Mouse (Mus musculus): ENCODE data around the gene Onecut3. TPM values are rescaled to one million over a fixed set of nuclear protein-coding genes. Genes with fewer than 3 reads are reported as not detected.

Gene Onecut3
- under 1 TPM; 0.06 to 0.12 TPM for polyA plus RNA-seq (2017; shearing (Covaris generic))

DNA sequence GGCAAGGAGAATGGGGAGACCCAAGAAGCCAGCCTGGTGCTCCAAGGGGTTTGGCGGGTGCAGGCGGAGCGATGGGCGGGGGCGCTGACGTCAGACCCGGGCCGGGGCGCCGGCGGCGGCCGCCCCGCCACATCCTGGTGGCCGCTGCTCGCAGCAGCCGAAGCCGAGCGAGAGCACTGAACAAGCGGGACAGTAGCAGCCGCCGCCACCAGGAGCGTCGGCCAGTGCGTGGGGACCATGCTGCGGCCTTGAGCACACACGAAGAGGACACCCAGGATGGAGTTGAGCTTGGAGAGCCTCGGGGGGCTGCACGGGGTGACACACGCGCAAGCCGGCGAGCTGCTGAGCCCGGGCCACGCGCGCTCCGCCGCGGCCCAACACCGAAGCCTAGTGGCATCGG, at the start of gene Onecut3:
Gene Onecut3 (plus strand): TSS at position 104 of the 400 bp plus-strand sequence.

DNA sequence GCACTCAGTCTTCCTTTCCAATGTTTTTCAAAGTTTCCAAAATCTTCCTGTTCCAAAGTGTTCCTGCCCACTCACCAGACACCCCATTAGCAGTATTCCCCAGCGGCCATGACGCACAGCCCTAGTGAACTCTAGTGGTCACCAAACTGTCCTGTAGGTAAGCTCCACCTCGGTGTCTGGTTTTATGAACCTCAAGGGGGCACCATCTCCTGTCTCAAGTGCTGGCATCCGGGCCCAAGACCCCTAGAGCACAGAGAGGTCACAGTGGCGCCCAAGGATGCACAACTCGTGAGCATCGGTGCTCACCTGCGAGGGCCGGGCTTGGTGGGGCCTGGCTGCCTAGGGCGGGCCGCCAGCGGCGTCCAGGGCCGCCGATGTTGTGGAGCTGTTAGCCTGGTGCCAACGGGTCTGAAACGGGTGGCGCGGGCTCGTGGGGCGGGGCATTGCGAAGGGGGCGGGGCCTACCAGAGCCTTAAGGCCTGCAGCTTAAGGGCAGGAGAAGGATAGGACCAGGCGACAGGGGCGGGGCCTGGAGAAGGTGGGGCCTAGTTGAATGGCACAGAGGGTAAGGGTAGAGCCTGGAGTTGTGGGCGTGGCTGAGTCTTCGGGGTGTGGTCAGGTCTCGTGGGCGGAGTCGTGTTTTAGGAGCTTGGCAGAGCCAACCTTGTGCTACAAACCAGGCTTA, 44.2 kb downstream of the Onecut3 start, which contains the start of gene Atp8b3:
Gene Atp8b3 (minus strand): TSS at position 415 of the 685 bp plus-strand sequence.

DNA sequence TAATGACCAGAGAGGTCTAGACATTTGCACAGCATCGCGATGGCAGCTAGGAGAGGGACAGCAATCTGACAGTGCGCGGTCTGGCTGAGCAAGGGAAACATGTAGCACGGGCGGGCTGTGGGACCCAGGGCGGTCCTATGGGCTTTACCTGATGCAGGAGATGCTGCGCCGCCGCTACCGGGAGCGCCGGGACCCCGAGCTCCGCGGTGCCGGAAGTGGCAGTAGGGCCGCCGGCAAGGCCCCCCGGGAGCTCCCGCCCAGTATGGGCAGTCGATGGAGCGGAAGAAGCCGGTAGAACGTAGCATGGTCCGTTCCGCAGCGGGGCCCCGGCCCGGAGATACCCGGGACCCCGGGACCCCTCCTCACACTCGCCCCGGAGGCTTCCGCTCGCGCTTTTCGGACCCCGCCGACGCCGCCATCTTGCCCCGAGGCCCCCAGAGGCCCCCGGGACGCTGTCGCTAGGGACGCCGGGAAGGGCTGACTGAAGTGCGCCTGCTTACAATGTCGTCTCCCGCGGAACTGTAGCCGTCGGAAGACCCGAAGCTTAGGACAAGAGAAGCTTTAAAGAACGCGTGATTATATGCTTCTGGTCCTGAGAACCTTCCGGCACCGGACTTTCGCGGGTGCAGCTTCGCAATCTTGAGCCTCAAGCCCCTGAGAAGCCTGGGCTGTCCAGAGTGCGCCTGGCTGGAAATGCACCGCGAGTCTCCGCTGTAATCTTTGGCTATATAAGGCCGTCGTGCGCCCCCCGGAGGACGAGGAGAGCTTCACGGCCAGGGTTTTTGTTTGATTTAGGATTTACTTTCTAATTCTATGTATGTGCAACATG, 66.7 kb downstream of the Onecut3 start, which contains the start of gene Rexo1:
Gene Rexo1 (minus strand): TSS at position 445 of the 829 bp plus-strand sequence.

Other genes with a start within 250 kb of the Onecut3 start
- 100 to 1,000 TPM; 209 to 294 TPM for gene Ndufs7, start 245.7 kb upstream of the Onecut3 start, polyA plus RNA-seq (2017; shearing (Covaris generic))
- 1 to 10 TPM in 1 of 2 experiments, under 1 TPM in 1; 0.42 to 1.2 TPM for gene Gamt, start 233.8 kb upstream of the Onecut3 start, polyA plus RNA-seq (2017; shearing (Covaris generic))
- 10 to 100 TPM; 76.9 to 90.0 TPM for gene Dazap1, start 233.3 kb upstream of the Onecut3 start, polyA plus RNA-seq (2017; shearing (Covaris generic))
- gene Rps15, start 202.4 kb upstream of the Onecut3 start, polyA plus RNA-seq (2017; shearing (Covaris generic)) = 1,000 to 10,000 TPM in 1 of 2 experiments, 100 to 1,000 TPM in 1; 654 to 1,041 TPM
- under 1 TPM; 0.04 to 0.35 TPM for gene Apc2, start 198.9 kb upstream of the Onecut3 start, polyA plus RNA-seq (2017; shearing (Covaris generic))
- 10 to 100 TPM; 78.4 to 84.3 TPM for gene 2310011J03Rik, start 174.3 kb upstream of the Onecut3 start, polyA plus RNA-seq (2017; shearing (Covaris generic))
- 10 to 100 TPM; 11.4 to 20.0 TPM for gene Pcsk4, start 165.3 kb upstream of the Onecut3 start, polyA plus RNA-seq (2017; shearing (Covaris generic))
- gene Reep6, start 164.9 kb upstream of the Onecut3 start, polyA plus RNA-seq (2017; shearing (Covaris generic)) = under 1 TPM; 0.31 to 0.75 TPM
- gene Adamtsl5, start 146.4 kb upstream of the Onecut3 start, polyA plus RNA-seq (2017; shearing (Covaris generic)) = not detected
- not detected for gene Plk5, start 138.4 kb upstream of the Onecut3 start, polyA plus RNA-seq (2017; shearing (Covaris generic))
- gene Mex3d, start 107.2 kb upstream of the Onecut3 start, polyA plus RNA-seq (2017; shearing (Covaris generic)) = 1 to 10 TPM; 3.3 to 4.1 TPM
- 100 to 1,000 TPM; 134 to 152 TPM for gene Mbd3, start 95.3 kb upstream of the Onecut3 start, polyA plus RNA-seq (2017; shearing (Covaris generic))
- gene Uqcr11, start 88.0 kb upstream of the Onecut3 start, polyA plus RNA-seq (2017; shearing (Covaris generic)) = 100 to 1,000 TPM; 265 TPM
- 100 to 1,000 TPM; 101 to 107 TPM for gene Tcf3, start 61.2 kb upstream of the Onecut3 start, polyA plus RNA-seq (2017; shearing (Covaris generic))
- under 1 TPM in 1 of 2 experiments, not detected in 1; 0.04 TPM for gene Atp8b3, start 44.3 kb downstream of the Onecut3 start, polyA plus RNA-seq (2017; shearing (Covaris generic))
- gene Rexo1, start 66.7 kb downstream of the Onecut3 start, polyA plus RNA-seq (2017; shearing (Covaris generic)) = 10 to 100 TPM; 36.5 to 38.7 TPM
- 10 to 100 TPM in 1 of 2 experiments, 1 to 10 TPM in 1; 7.3 to 11.4 TPM for gene Klf16, start 82.5 kb downstream of the Onecut3 start, polyA plus RNA-seq (2017; shearing (Covaris generic))
- gene Abhd17a, start 95.5 kb downstream of the Onecut3 start, polyA plus RNA-seq (2017; shearing (Covaris generic)) = 100 to 1,000 TPM; 169 to 195 TPM
- gene Scamp4, start 108.0 kb downstream of the Onecut3 start, polyA plus RNA-seq (2017; shearing (Covaris generic)) = 100 to 1,000 TPM in 1 of 2 experiments, 10 to 100 TPM in 1; 96.4 to 124 TPM
- gene Adat3, start 108.0 kb downstream of the Onecut3 start, polyA plus RNA-seq (2017; shearing (Covaris generic)) = 1 to 10 TPM; 4.7 to 6.4 TPM
- 10 to 100 TPM in 1 of 2 experiments, 1 to 10 TPM in 1; 6.5 to 15.3 TPM for gene Gm49322, start 111.2 kb downstream of the Onecut3 start, polyA plus RNA-seq (2017; shearing (Covaris generic))
- gene Csnk1g2, start 128.0 kb downstream of the Onecut3 start, polyA plus RNA-seq (2017; shearing (Covaris generic)) = 100 to 1,000 TPM; 228 to 252 TPM
- gene Btbd2, start 162.2 kb downstream of the Onecut3 start, polyA plus RNA-seq (2017; shearing (Covaris generic)) = 10 to 100 TPM; 20.1 to 27.7 TPM
- 100 to 1,000 TPM; 110 to 242 TPM for gene Mknk2, start 183.3 kb downstream of the Onecut3 start, polyA plus RNA-seq (2017; shearing (Covaris generic))
- gene Mob3a, start 207.1 kb downstream of the Onecut3 start, polyA plus RNA-seq (2017; shearing (Covaris generic)) = 100 to 1,000 TPM; 213 to 321 TPM
- 100 to 1,000 TPM; 121 to 131 TPM for gene Izumo4, start 207.3 kb downstream of the Onecut3 start, polyA plus RNA-seq (2017; shearing (Covaris generic))
- gene Ap3d1, start 247.4 kb downstream of the Onecut3 start, polyA plus RNA-seq (2017; shearing (Covaris generic)) = 10 to 100 TPM; 38.5 to 75.7 TPM